Mouse (Mus musculus) spleen, adult 2 months (tissue): ENCODE data around the gene C8a.

Source experiments
- CTCF ChIP-seq: fragments of 200-500 bp; IDR thresholded peaks from 2 replicates; pipeline ENCODE4 v1.5.1; 2011; ENCODE audit warnings: mild to moderate bottlenecking, inconsistent platforms; ENCODE audit not compliant: insufficient read depth, insufficient read length, insufficient replicate concordance; ENCODE audit errors: extremely low read depth
- POLR2A ChIP-seq: fragments of 200-500 bp; IDR thresholded peaks from 2 replicates; pipeline ENCODE4 v1.6.1; 2011; ENCODE audit warnings: low read depth, low read length, inconsistent platforms

GRCm38 (mm10) chr4:104770331-104770730, 105.9 kb downstream of the C8a start:
- TF ChIP-seq CTCF (no peak), POLR2A (no peak)
